Mouse (Mus musculus) spleen, embryonic (tissue): ENCODE results near the gene Atp6v0b.

ENCODE experiments used
- CTCF ChIA-PET: fragments of 350-600 bp; sonication (Branson Sonifier 250); formaldehyde crosslinking; loops from one replicate; lab custom pipeline; 2022; lab: Charles Lee

The Atp6v0b gene

GRCm38 (mm10) chr4:117837271-117837670 is 49.9 kb downstream of the Atp6v0b start:
- CTCF ChIA-PET: no interaction called here

- CTCF ChIA-PET: no interaction called here
Observed at GRCm38 (mm10) chr4:117836204-117836767, 50.8 kb downstream of the Atp6v0b start.

DNA sequence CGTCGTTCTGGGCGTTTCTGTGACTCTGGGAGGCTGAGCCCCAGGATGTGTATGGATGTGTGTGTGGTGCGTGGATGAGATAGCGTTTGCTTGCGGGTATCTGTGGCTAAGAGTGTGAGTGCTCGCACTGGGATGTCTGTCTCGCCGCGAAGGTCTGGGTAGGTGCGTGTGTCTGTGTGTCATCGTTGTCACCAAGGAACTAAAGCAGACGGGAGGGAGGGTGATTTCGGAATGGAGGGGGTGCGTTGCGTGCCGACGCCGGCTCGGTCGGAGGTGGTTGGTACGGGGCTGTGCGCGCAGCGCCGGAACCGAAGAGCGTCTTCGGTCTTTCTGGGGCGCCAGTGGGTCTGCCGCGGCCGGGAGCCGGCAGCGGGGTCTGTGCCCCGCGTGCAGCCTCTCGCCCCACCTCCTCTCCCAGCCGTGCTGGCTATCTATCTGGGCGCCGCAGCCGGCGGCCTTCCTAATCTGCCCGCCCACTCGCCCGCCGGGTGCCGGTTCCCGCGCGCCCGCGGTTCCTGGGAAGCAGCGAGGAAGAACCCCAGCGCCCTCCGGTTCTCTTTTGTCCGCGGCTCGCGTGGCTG is 51.5 kb downstream of the Atp6v0b start:
- CTCF ChIA-PET: no interaction called here

DNA sequence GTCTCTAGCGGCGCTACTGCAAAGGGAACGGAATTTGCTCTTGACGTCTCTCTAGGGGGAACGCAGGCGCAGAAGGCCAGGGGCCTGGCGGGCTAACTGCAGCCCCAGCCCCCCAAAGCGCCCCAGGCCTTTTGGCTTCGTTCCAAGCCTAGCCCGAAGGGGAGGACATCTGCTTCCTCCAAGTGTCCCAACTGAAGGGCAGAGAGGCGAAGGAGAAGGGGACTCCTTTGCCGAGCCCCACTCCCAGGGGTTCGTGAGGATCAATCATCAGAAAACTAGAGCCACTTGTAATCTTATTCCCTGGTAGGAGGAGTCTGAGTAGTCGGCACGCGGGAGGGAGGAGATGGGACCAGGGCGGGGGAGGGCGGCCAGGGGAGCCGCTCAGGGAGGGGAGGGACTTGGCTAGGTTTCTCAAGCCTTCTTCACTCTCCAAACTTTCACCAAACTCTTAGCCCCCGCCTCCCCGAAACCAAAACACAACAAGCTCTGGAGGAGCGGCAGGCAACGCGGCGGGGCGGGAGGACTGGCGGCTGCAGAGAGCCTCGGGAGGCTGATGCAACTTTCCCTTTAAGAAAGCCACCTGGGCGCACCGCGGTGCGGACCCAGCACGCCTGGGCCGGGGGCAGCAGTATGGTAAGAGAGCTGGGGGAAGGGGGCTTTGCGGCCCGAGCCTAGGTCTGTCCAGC is 52.1 kb downstream of the Atp6v0b start:
- CTCF ChIA-PET: no interaction called here

GRCm38 (mm10) chr4:117834457-117834844 is 52.7 kb downstream of the Atp6v0b start, which contains the start of gene Slc6a9:
TSS of gene Slc6a9 (plus strand) at chr4:117834506.
- CTCF ChIA-PET: no interaction called here
